Mouse (Mus musculus) G1E (cell line): ENCODE measurements around the gene Pear1. TPM values are rescaled to one million over a fixed set of nuclear protein-coding genes. Genes with fewer than 3 reads are reported as not detected.

Experiments
- ATAC-seq: 2 replicates; pipeline ENCODE4 v1.8.0; 2016; ENCODE audit warnings: mild to moderate bottlenecking; ENCODE audit not compliant: insufficient number of reproducible peaks, poor library complexity, low FRiP score, severe bottlenecking; ENCODE audit errors: extremely low read depth
- DNase-seq: peaks from one replicate; pipeline ENCODE4 v3.0.0; 2012; ENCODE audit warnings: low spot score
- H3K27me3 ChIP-seq: 2 replicates; pipeline ENCODE4 v1.6.1; 2012; ENCODE audit warnings: mild to moderate bottlenecking, low read length, inconsistent platforms; ENCODE audit not compliant: insufficient read depth
- H3K36me3 ChIP-seq: replicated peaks from 2 replicates; pipeline ENCODE3; 2012; ENCODE audit warnings: mild to moderate bottlenecking, inconsistent platforms
- H3K4me1 ChIP-seq: 2 replicates; pipeline ENCODE4 v1.6.1; 2012; ENCODE audit warnings: low read depth, low read length, inconsistent platforms, mixed read lengths; ENCODE audit not compliant: insufficient read depth
- H3K4me3 ChIP-seq: 2 replicates; pipeline ENCODE4 v1.5.1; 2012; ENCODE audit warnings: low read depth, mild to moderate bottlenecking, inconsistent platforms, low read length, moderate library complexity, mixed read lengths
- H3K9me3 ChIP-seq: replicated peaks from 2 replicates; pipeline ENCODE4 v1.6.1; 2012; ENCODE audit warnings: inconsistent platforms
- CTCF ChIP-seq: IDR thresholded peaks from 2 replicates; pipeline ENCODE4 v1.5.1; 2012; ENCODE audit warnings: low read depth, low read length, inconsistent platforms, mixed read lengths
- GATA1 ChIP-seq: IDR thresholded peaks from 2 replicates; pipeline ENCODE4 v1.6.1; 2012; ENCODE audit warnings: borderline replicate concordance, low read length, inconsistent platforms, mixed read lengths
- GATA2 ChIP-seq: IDR thresholded peaks from 2 replicates; pipeline ENCODE4 v1.6.1; 2012; ENCODE audit warnings: low read depth, low read length, inconsistent platforms, borderline replicate concordance
- POLR2AphosphoS5 ChIP-seq: IDR thresholded peaks from 2 replicates; pipeline ENCODE4 v1.6.1; 2012; ENCODE audit warnings: low read depth, low read length, inconsistent platforms; ENCODE audit not compliant: insufficient replicate concordance
- TAL1 ChIP-seq: conservative IDR thresholded peaks from 2 replicates; pipeline ENCODE4 v1.6.1; 2012; ENCODE audit warnings: low read depth, low read length, inconsistent platforms, mixed read lengths
- polyA plus RNA-seq: library from polyadenylated mRNA; stranded (reverse); fragments of >175 nt; gene quantifications from 2 replicates; pipeline ENCODE4 v1.2.3, GENCODE M21; 2012
- total RNA-seq, 2 experiments: library from RNA; stranded (forward) in 1 of 2; stranded (reverse) in 1 of 2; fragments of 200-1000 nt in 1 of 2; fragments of >200 nt in 1 of 2; fragmentation: Nextera tagmentation in 1 of 2; gene quantifications; 2 replicates each; pipeline ENCODE4 v1.2.3; 2014 to 2017

Gene Pear1
- total and polyA plus RNA-seq, 3 experiments: 0.05 TPM; not detected in 2

GRCm38 (mm10) chr3:87743927-87744326 lies 80.2 kb downstream of the Pear1 start:
- Histone ChIP-seq H3K4me3 (no peak overlapping the region), H3K9me3 (no peaks in the 10 kb centered on the region), H3K4me1 (no peaks in the 10 kb centered on the region), H3K36me3 (no peaks in the 10 kb centered on the region), H3K27me3 (peaks cover 31% of the 10 kb centered on the region)
- no peak for DNase-seq
- no peak for ATAC-seq
- TF ChIP-seq GATA2: no peak
- no peak for TF ChIP-seq TAL1
- TF ChIP-seq GATA1: no peak
- TF ChIP-seq POLR2AphosphoS5: no peak
- no peak for TF ChIP-seq CTCF

GRCm38 (mm10) chr3:87742735-87743134 lies 81.4 kb downstream of the Pear1 start:
- H3K36me3 ChIP-seq: peaks cover 5% of the 10 kb centered on the region
- no peak for ATAC-seq
- no peak for TF ChIP-seq GATA2
- no peak for TF ChIP-seq POLR2AphosphoS5
- TF ChIP-seq GATA1: no peak
- no peak for TF ChIP-seq TAL1
- H3K27me3 ChIP-seq: peaks cover 25% of the 10 kb centered on the region
- DNase-seq: no peak
- H3K9me3 ChIP-seq: no peaks in the 10 kb centered on the region
- H3K4me1 ChIP-seq: no peaks in the 10 kb centered on the region
- H3K4me3 ChIP-seq: no peak overlapping the region

GRCm38 (mm10) chr3:87742013-87742412 lies 82.1 kb downstream of the Pear1 start:
- no peaks in the 10 kb centered on the region for H3K4me1 ChIP-seq
- ATAC-seq (no peak), DNase-seq (no peak)
- TF ChIP-seq POLR2AphosphoS5 (no peak), GATA1 (no peak), TAL1 (no peak), GATA2 (no peak), CTCF (no peak)
- peaks cover 11% of the 10 kb centered on the region for H3K36me3 ChIP-seq
- H3K4me3 ChIP-seq: no peak overlapping the region
- H3K27me3 ChIP-seq: peaks cover 23% of the 10 kb centered on the region
- H3K9me3 ChIP-seq: no peaks in the 10 kb centered on the region

GRCm38 (mm10) chr3:87738906-87739305 lies 85.2 kb downstream of the Pear1 start:
- Histone ChIP-seq H3K4me1 (no peaks in the 10 kb centered on the region), H3K36me3 (peaks cover 42% of the 10 kb centered on the region), H3K4me3 (no peak overlapping the region), H3K9me3 (no peaks in the 10 kb centered on the region), H3K27me3 (peaks cover 12% of the 10 kb centered on the region)
- TF ChIP-seq TAL1: no peak
- TF ChIP-seq CTCF: no peak
- no peak for TF ChIP-seq GATA2
- TF ChIP-seq GATA1: no peak
- TF ChIP-seq POLR2AphosphoS5: no peak
- DNase-seq: no peak
- ATAC-seq: no peak

GRCm38 (mm10) chr3:87735335-87735734 lies 88.8 kb downstream of the Pear1 start:
- no peaks in the 10 kb centered on the region for H3K4me1 ChIP-seq
- H3K9me3 ChIP-seq: no peaks in the 10 kb centered on the region
- no peaks in the 10 kb centered on the region for H3K27me3 ChIP-seq
- TF ChIP-seq CTCF (no peak), GATA2 (no peak), POLR2AphosphoS5 (no peak), TAL1 (no peak), GATA1 (no peak)
- DNase-seq: no peak
- no peak overlapping the region for H3K4me3 ChIP-seq
- no peak for ATAC-seq
- peaks cover 71% of the 10 kb centered on the region for H3K36me3 ChIP-seq

GRCm38 (mm10) chr3:87733984-87734761 lies 89.9 kb downstream of the Pear1 start:
- Histone ChIP-seq H3K27me3 (no peaks in the 10 kb centered on the region), H3K4me1 (no peaks in the 10 kb centered on the region), H3K9me3 (no peaks in the 10 kb centered on the region), H3K4me3 (no peak overlapping the region), H3K36me3 (peaks cover 82% of the 10 kb centered on the region)
- DNase-seq: no peak
- ATAC-seq: no peak
- no peak for TF ChIP-seq CTCF
